Mouse (Mus musculus): Measurements from ENCODE around the gene Inhbc.

DNA sequence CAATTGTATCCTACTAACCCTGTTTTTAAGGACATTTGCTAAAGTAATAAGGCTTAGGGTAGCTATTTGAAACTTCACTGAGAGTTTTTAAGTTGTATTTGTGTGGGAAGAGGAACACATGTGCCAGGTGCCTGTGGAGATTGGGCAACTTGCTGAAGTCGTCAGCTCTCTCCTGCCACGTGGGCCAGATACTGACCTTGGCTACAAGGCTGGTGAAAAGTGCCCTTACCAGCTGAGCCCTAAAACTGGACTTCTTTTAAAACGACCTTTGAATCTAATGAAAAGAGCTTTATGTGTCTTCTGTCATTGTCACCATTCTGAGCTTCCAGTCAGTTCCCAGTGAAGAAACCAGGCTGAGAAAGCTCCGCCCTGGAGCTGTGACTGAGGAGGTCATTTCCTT is 37.2 kb upstream of the Inhbc start:
- no peak for TF ChIP-seq POLR2A (IDR thresholded peaks at IDR 0.05; ENCODE audit: insufficient read depth, low read depth, low read length)
- no peak for TF ChIP-seq CTCF (IDR thresholded peaks at IDR 0.05; ENCODE audit: insufficient read depth, low read depth, low read length)
